Mouse (Mus musculus) left cerebral cortex, postnatal 25 days (tissue): ENCODE measurements around the gene Rasal1. TPM values are rescaled to one million over a fixed set of nuclear protein-coding genes. Genes with fewer than 3 reads are reported as not detected.

ENCODE experiments used
- DNase-seq, 2 experiments: peaks; one replicate each; pipeline ENCODE4 v3.0.0; 2022; ENCODE audit warnings: low spot score in 2 of 2, mixed read lengths in 1 of 2
- intact Hi-C: fragments of 180-260 bp; cut with DNase I; formaldehyde crosslinking; loops from one replicate; pipeline ENCODE4 v1.15.1; 2025
- total RNA-seq, 2 experiments: library from RNA; stranded (reverse); gene quantifications; 2 replicates each; pipeline ENCODE4 v1.2.3; 2021

Rasal1 gene
- total RNA-seq, 2 experiments from 2014 or later, result 81.0 to 82.3 TPM

DNA sequence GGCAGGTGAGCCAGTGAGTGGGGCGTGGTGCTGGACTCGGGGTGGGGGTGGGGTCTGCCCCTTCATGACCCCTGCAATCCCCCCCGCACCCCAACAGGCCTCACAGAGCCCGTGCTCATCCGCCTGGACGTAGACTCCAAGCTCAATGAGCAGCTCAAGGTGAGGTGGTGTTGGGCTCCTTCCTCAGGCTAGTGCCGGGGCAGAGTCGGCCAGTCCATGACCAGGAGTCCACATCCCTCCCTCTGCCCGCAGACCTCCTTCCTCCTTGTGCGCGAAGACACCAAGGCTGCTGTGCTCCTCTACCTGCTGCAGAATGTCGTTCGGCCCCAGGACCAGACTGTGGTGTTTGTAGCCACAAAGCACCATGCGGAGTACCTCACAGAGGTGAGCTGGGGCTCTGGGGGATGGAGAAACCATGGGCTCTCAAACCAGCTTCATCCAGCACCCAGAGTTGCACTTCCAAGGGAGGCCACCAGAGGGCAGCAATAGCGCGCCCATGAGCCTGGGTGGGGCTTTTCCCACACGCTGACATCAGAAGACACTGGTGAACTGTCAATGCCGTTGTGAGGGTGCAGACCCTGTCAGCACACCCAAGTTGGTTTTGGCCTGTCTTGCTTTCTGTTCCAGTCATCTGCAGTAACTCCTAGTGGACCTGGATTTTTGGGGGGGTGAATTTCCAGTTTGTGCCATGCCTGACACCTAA, 28.1 kb upstream of the Rasal1 start:
- intact Hi-C loops, result loop anchor here (1.0 to 2.0 kb wide), 4 partner anchors 28 to 126 kb away; partner anchors contain the start of genes Dtx1 and Rasal1

GRCm38 (mm10) chr5:120621078-120621765, 27.4 kb upstream of the Rasal1 start:
- DNase-seq, result peak in 1 of 2 experiments; percentile 66
- intact Hi-C loops, result loop anchor here (2.0 kb wide), 2 partner anchors 28 to 90 kb away; partner anchors contain the start of genes Dtx1 and Rasal1

More for the DNA sequence above, 28.1 kb upstream of the Rasal1 start:
- peak; percentile 87 to 91 for DNase-seq

DNA sequence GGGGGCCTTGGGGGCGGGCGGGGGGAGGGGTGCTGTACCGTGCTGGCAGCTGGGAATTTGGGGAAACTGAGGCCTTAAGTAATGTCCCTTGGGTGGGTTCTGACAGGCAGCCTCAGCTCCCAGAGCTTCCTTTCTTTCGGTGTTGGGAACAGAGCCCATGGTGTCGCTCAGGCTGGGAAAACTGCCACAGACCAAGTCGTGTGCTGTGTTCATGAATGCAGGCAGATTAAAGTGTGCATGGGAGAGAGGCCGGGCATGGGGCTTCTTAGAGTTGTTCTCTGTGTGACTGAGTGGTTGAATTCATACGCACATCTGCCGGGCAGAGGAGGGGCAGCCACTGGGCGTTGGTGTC, 26.8 kb upstream of the Rasal1 start:
- DNase-seq, result peak in 1 of 2 experiments; percentile 62
- intact Hi-C loops, result loop anchor here (2.0 kb wide), 2 partner anchors 27 to 89 kb away; partner anchors contain the start of genes Dtx1 and Rasal1

- DNase-seq, result no peak
- intact Hi-C loops, result no loop called here
Observed at GRCm38 (mm10) chr5:120622198-120622851, 26.3 kb upstream of the Rasal1 start.

DNA sequence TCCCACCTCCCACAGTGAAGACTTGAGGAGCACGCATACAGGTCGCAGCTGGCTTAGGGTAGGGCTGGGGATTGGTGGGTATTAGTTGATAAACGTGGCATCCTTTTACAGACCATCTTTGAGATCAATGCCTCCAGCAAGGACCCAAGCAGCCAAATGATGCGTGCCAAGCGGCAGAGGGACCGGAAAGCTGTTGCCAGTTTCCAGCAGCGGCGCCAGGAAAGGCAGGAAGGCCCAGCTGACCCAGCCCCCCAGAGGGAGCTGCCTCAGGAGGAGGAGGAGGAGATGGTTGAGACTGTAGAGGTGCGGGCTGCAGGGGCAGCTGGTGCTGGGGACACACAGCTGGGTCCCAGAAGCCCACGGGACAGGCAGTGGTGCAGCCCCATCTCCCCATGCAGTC, 24.2 kb upstream of the Rasal1 start:
- intact Hi-C loops, result no loop called here
- no peak for DNase-seq

DNA sequence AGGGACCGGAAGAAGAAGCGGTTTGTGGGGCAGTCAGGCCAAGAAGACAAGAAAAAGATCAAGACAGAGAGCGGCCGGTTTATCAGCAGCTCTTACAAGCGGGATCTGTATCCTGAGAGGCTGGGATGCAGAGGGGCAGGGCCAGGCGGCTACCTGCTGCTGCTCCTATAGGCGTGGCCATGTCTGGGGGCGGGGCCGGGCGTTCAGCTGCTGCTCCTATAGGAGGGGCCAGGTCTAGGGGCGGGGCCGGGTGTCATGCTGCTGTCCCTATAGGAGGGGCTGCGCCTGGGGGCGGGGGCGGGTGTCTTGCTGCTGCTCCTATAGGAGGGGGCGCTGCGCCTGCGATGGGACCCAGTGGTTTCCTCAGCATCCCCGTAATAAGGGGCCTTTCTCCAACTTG, 22.2 kb upstream of the Rasal1 start:
- DNase-seq, result no peak
- intact Hi-C loops, result no loop called here

DNA sequence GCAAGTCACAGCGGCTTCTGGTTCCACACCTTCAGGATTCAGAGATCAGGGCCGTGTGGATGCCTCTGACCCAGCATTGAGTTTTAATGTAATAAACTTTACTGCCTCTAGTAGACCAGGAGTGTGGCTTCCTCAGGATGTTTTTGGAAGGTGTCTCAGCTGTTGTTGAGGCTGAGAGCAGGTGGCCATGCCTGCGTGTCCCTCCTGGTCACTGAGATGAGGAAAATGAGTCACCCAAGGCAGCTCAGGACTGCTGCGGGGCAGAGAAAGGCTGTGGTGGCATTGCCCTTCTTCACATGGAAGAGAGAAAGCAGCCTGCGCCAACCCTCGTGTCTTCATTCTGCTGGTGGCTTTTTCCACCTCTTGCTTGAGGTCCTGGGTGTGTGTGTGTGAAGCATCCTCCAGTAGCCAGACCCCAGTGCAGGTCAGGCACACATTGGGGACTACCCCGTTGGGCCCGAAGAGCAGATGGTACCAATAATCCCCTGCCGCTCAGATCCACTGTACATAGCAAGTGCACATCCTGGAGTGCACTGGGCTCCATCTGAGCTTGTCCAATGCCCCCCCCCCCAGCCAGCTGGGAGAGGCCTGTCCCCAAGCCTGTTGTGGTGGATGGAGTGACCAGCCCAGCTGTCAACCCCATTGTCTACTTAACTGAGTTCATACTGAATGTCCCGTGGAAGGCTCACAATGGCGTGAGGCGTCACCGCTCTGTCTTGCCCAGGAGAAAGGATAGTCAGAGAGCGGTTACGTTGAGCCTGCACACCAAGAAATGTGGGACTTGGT, 20.9 kb upstream of the Rasal1 start:
- DNase-seq, result no peak
- intact Hi-C loops, result no loop called here

GRCm38 (mm10) chr5:120628624-120629023, 20.0 kb upstream of the Rasal1 start:
- intact Hi-C loops, result no loop called here
- no peak for DNase-seq

DNA sequence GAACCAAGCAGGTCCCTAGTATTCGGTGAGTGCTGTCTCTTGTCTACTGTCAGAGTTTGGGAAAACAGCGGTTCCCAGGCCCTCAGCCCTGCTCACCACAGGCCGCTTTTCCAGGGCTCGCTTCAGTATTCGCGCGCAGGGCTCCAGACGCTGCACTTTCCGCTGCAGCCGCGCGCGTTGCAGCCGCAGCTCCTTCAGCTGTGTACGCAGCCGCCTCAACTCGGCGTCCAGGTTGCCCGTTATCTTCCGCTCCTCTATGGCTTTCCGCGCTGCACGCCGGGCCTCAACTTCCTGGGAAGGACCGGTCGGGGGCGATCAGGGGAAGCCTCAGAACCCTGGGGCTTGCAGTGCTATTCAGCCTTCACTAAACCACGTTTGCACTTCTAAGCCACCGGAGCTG, 17.5 kb upstream of the Rasal1 start:
- no peak for DNase-seq
- intact Hi-C loops, result no loop called here

- no peak for DNase-seq
- intact Hi-C loops, result no loop called here
Observed at GRCm38 (mm10) chr5:120631892-120632291, 16.7 kb upstream of the Rasal1 start.

- intact Hi-C loops, result no loop called here
- no peak for DNase-seq
Observed at GRCm38 (mm10) chr5:120634131-120634530, 14.5 kb upstream of the Rasal1 start, which contains the start of gene Cfap73. Cfap73 (minus strand) TSS chr5:120634235.

DNA sequence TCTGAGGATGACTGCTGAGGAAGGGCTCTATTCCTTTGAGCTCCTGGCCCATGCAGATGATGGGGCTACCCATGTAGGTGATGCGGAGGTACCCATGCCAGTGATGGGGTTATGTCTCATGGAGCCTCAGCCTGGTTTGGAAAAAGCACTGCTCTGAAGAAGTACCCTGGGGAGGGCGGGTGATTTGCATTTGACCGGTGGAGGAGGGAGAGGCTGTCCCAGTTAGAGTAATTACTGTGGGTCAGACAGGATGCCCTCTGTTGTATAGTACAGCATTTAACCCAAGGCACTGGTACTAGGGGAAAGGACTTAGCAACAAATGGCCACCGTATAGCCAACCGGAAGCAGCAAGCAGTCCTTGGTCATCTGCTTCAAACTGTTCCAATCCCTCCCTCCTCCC, 13.8 kb upstream of the Rasal1 start:
- intact Hi-C loops, result no loop called here
- no peak for DNase-seq

DNA sequence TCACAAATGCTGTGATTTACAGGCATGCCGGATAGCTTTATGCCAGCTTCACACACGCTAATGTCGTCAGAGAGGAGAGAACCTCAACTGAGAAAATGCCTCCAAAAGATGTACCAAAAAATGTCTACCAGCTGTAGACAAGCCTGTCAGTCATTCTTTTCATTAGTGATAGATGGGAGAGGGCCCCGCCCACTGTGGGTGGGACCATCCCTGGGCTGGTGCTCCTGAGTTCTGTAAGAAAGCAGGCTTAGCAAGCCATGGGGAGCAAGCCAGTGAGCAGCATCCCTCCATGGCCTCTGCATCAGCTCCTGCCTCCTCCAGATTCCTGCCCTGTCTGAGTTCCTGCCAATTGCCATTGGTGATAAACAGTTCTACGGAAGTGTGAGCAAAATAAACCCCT, 13.0 kb upstream of the Rasal1 start:
- intact Hi-C loops, result no loop called here
- no peak for DNase-seq

- DNase-seq, result no peak
- intact Hi-C loops, result no loop called here
Observed at GRCm38 (mm10) chr5:120640094-120640493, 8.5 kb upstream of the Rasal1 start.

DNA sequence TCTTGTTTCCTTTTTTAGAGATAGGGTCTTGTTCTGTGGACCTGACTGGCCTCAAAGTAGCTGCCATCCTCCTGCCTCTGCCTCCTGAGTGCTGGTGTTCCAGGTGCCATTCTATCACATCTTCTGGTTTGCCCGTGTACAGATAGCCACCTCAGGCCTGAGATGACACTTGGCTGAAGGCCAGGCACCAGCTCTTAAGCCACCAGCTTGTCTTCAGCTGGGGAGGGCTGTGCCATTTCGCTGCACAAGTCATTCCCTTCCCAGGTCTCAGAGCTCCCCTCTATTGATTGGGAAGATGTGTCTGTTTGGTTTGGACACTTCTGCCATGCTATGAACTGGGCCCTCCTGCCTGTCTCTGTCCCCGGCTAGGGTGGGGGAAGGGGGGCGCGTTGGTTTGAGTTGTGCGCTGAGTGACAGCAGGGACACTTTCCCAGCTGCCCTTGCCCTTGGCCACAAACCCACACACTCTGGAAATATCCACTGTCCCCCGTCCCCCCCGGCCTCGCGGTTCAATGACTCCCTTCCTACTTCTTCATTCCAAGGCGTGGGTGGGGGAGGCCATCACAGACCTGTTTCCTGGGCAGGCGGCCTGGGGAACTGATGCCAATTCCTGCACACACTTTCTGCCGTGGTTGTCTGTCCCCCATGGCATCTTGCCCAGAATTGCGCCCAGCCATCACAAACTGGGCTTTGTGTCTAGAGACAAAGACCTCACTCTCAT, 5.1 kb upstream of the Rasal1 start:
- DNase-seq, result no peak
- intact Hi-C loops, result no loop called here

DNA sequence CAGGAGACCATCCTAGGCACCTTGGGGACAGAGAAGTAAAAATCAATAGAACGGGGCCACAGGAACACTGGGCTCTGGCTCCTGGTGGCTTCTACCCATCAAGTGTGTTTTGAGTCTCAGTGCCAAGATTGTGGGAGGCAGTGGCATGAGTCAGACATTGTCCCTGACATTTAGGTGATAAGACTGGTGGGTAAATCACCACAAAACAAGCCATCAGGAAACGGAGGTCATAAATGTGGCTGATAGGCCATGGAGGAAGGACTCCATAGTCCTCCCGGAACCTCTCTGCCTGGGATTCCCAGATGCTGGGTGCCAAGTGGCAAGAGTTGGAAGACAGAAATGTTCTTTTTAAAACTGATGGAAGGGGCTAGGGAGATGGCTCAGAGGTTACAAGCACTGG, 4.4 kb upstream of the Rasal1 start:
- intact Hi-C loops, result no loop called here
- no peak for DNase-seq

- intact Hi-C loops, result no loop called here
- no peak for DNase-seq
Observed at GRCm38 (mm10) chr5:120645851-120646250, 2.8 kb upstream of the Rasal1 start.

DNA sequence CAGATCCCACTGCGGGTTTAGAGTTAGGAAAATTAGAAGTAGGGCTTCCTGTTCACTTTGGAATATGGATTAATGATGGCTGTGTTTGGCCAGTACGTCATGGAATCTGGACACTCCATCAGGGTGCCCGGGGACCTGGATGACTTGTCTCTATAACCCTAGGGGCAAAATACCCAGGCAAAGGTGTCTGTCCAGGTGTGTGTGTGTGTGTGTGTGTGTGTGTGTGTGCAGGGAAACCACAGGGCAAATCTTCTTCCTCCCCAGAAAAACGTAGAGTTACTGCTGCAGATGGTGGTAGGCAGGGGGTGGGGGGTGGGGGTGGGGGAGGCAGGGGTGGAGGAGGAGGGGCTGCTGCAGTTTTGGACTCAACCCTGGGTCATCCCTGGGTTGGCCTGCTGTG, 1.3 kb upstream of the Rasal1 start:
- DNase-seq, result no peak
- intact Hi-C loops, result no loop called here

- peak; percentile 62 to 78 for DNase-seq
- intact Hi-C loops, result loop anchor here (1.0 to 2.0 kb wide), 2 partner anchors 8 to 27 kb away; no protein-coding TSS in a partner anchor
Observed at GRCm38 (mm10) chr5:120647814-120648491, 659 bp upstream of the Rasal1 start.
